Mouse (Mus musculus): ENCODE measurements around the gene Fpgs.

- TF ChIP-seq CTCF (IDR thresholded peaks at IDR 0.05) (no peak), POLR2A (IDR thresholded peaks at IDR 0.05; ENCODE audit: insufficient read depth, low read depth, low read length) (no peak), EP300 (IDR thresholded peaks at IDR 0.05; ENCODE audit: insufficient read depth, low read depth, low read length) (no peak)
These were observed 21.2 kb upstream of the Fpgs start for GRCm38 (mm10) chr2:32724832-32725790.

Measured in heart, adult 2 months (tissue).